Mouse (Mus musculus) bone marrow, adult 2 months (tissue): ENCODE data around the gene Adamtsl5.

Source experiments
- CTCF ChIP-seq: fragments of 200-500 bp; IDR thresholded peaks from 2 replicates; pipeline ENCODE4 v1.5.1; 2011; ENCODE audit warnings: low read length, control low read depth; ENCODE audit not compliant: control insufficient read depth, insufficient read depth
- POLR2A ChIP-seq: fragments of 200-500 bp; IDR thresholded peaks from 2 replicates; pipeline ENCODE4 v1.6.1; 2011; ENCODE audit warnings: low read depth, mild to moderate bottlenecking, control low read depth, low read length, borderline replicate concordance; ENCODE audit not compliant: control insufficient read depth

GRCm38 (mm10) chr10:80350292-80350691 is 2.1 kb upstream of the Adamtsl5 start:
- TF ChIP-seq CTCF (peak; percentile 96), POLR2A (no peak)
